Comparison of ENCODE assay signal across 21 mouse cellular contexts in genomic region chr7:84271429-84271828, GRCm38 (mm10).
DNase-seq lines count a peak whose midpoint lies in the region; ATAC-seq and TF ChIP-seq lines count a peak whose summit lies in the region.
"Had no signal": no experiment of that assay in that cellular context is flagged by ENCODE, and none has a peak within 500 bp of the region (broad histone marks: within the 10 kb centered on the region; RNA-seq: fewer than 3 reads in every experiment).

No protein-coding gene starts in this region.

- 79% methylated on average over 5 of the region's 5 CpGs for WGBS in kidney, embryonic 14.5 days
- WGBS in heart, adult 2 months, result 90% methylated on average over 5 of the region's 5 CpGs

- H3K36me3 ChIP-seq in kidney, embryonic 14.5 days (ENCODE audit: control insufficient read depth, insufficient read depth, low read length), result peaks cover 5% of the 10 kb centered on the region; the same call in 1 of the 2 replicates
- H3K36me3 ChIP-seq in heart, adult 2 months (ENCODE audit: control insufficient read depth, insufficient read depth, low read length), result no peaks in the 10 kb centered on the region
- H3K36me3 ChIP-seq: embryonic facial prominence, embryonic 15.5 days; heart, embryonic 10.5 days had no signal

- ATAC-seq in kidney, embryonic 14.5 days (ENCODE audit: low FRiP score, low TSS enrichment), result no peak

- no peak overlapping the region for H3K4me3 ChIP-seq in kidney, embryonic 14.5 days (ENCODE audit: low read length)
- H3K4me3 ChIP-seq in bone marrow macrophage, adult 2 months (ENCODE audit: insufficient read depth, low read length), result no peak overlapping the region
- H3K4me3 ChIP-seq in heart, adult 2 months, result no peak overlapping the region
- H3K4me3 ChIP-seq: embryonic facial prominence, embryonic 15.5 days; erythroblast, embryonic 14.5 days; forebrain, embryonic 10.5 days; forebrain, embryonic 15.5 days; heart, embryonic 10.5 days; hindbrain, embryonic 13.5 days had no signal

- TF ChIP-seq POLR2A in bone marrow macrophage, adult 2 months (IDR thresholded peaks at IDR 0.05; ENCODE audit: borderline replicate concordance, low read depth, low read length), result no peak
- no peak for TF ChIP-seq POLR2A in heart, adult 2 months (IDR thresholded peaks at IDR 0.05; ENCODE audit: insufficient read depth, low read depth, low read length)

- no peaks in the 10 kb centered on the region for H3K27me3 ChIP-seq in kidney, embryonic 14.5 days (ENCODE audit: control insufficient read depth, insufficient read depth, low read length)
- H3K27me3 ChIP-seq in heart, adult 2 months (ENCODE audit: control insufficient read depth, insufficient read depth, low read length), result no peaks in the 10 kb centered on the region
- H3K27me3 ChIP-seq: embryonic facial prominence, embryonic 15.5 days; forebrain, embryonic 15.5 days; hindbrain, embryonic 13.5 days had no signal

- no peak for TF ChIP-seq EP300 in heart, adult 2 months (IDR thresholded peaks at IDR 0.05; ENCODE audit: insufficient read depth, low read depth, low read length)

- H3K27ac ChIP-seq in kidney, embryonic 14.5 days (ENCODE audit: low read depth, low read length), result no peak overlapping the region
- H3K27ac ChIP-seq in bone marrow macrophage, adult 2 months (ENCODE audit: insufficient read depth, low read depth, low read length), result peak overlapping the region; percentile 58; the same call in 1 of the 2 replicates
- no peak overlapping the region for H3K27ac ChIP-seq in heart, adult 2 months
- H3K27ac ChIP-seq: embryonic facial prominence, embryonic 15.5 days; forebrain, embryonic 10.5 days; forebrain, embryonic 15.5 days; heart, embryonic 10.5 days; hindbrain, embryonic 13.5 days had no signal

- H3K9ac ChIP-seq in kidney, embryonic 14.5 days (ENCODE audit: low read depth, low read length), result no peak overlapping the region
- no peak overlapping the region for H3K9ac ChIP-seq in heart, adult 2 months (ENCODE audit: low read depth, low read length)
- H3K9ac ChIP-seq: embryonic facial prominence, embryonic 15.5 days; forebrain, embryonic 15.5 days; hindbrain, embryonic 13.5 days had no signal

- peak; percentile 26 for DNase-seq in kidney, adult 18-20 months
- DNase-seq in kidney, adult 9 months, result peak; percentile 60
- peak; percentile 30 for DNase-seq in kidney, postnatal 10 days
- no peak for DNase-seq in heart, adult 2 months
- no peak for DNase-seq in right cerebral cortex, postnatal 25 days
- no peak for DNase-seq in urinary bladder, postnatal 14 days (ENCODE audit: low spot score)
- DNase-seq: adrenal gland, postnatal 14 days; cerebellum, adult 2 months; cerebellum, postnatal 14 days; embryo, embryonic 11 days; gastrocnemius, postnatal 36 days; heart, adult 11 months; heart, postnatal 10 days had no signal

- no peak for TF ChIP-seq CTCF in bone marrow macrophage, adult 2 months (IDR thresholded peaks at IDR 0.05; ENCODE audit: low read depth, low read length)
- no peak for TF ChIP-seq CTCF in heart, adult 2 months (IDR thresholded peaks at IDR 0.05)

- intact Hi-C loops in heart, adult 2 months (cut with DNase I), result no loop called here

- H3K4me2 ChIP-seq in kidney, embryonic 14.5 days (replicated peaks; ENCODE audit: low read depth, low read length), result no peak overlapping the region
- H3K4me2 ChIP-seq: embryonic facial prominence, embryonic 15.5 days; forebrain, embryonic 15.5 days; hindbrain, embryonic 13.5 days had no signal

- H3K4me1 ChIP-seq in kidney, embryonic 14.5 days (ENCODE audit: control insufficient read depth, insufficient read depth, low read length), result no peaks in the 10 kb centered on the region
- peaks cover 15% of the 10 kb centered on the region for H3K4me1 ChIP-seq in bone marrow macrophage, adult 2 months (ENCODE audit: control insufficient read depth, insufficient read depth, low read length)
- no peaks in the 10 kb centered on the region for H3K4me1 ChIP-seq in heart, adult 2 months (ENCODE audit: control insufficient read depth, insufficient read depth, low read length)
- H3K4me1 ChIP-seq: forebrain, embryonic 15.5 days had no signal

- no peaks in the 10 kb centered on the region for H3K9me3 ChIP-seq in kidney, embryonic 14.5 days (ENCODE audit: control insufficient read depth, low read length)
- H3K9me3 ChIP-seq: embryonic facial prominence, embryonic 15.5 days; forebrain, embryonic 10.5 days; forebrain, embryonic 15.5 days; heart, embryonic 10.5 days; hindbrain, embryonic 13.5 days had no signal

- no peaks in the 10 kb centered on the region for H3K79me2 ChIP-seq in heart, adult 2 months (replicated peaks; ENCODE audit: control insufficient read depth, insufficient read depth, low read length)

Comparison
In these comparisons a context has a peak if more than half of its experiments do, and no peak if none do; other contexts are left out.
1. DNase-seq: peak in kidney, adult 18-20 months (single experiment), kidney, adult 9 months (single experiment) and kidney, postnatal 10 days (single experiment); none in heart, adult 2 months (0 of 2), right cerebral cortex, postnatal 25 days (single experiment) and urinary bladder, postnatal 14 days (single experiment).